Mouse (Mus musculus): ENCODE results near the gene Dap.

GRCm38 (mm10) chr15:31224806-31225642 is 910 bp downstream of the Dap start:
- TF ChIP-seq CTCF (IDR thresholded peaks at IDR 0.05; ENCODE audit: insufficient read depth, low read depth, low read length) (no peak), POLR2A (IDR thresholded peaks at IDR 0.05; ENCODE audit: insufficient read depth, low read depth, low read length) (no peak)

Measured in olfactory bulb, adult 2 months (tissue).